Mouse (Mus musculus) stomach, embryonic 14.5 days (tissue): ENCODE results near the gene Sh2d1b1. TPM values are rescaled to one million over a fixed set of nuclear protein-coding genes. Genes with fewer than 3 reads are reported as not detected.

Experiments used
- ATAC-seq: fragments of 200-750 bp; cut with Nextera tagmentation; 2 replicates; pipeline ENCODE4 v1.8.0; 2017; ENCODE audit warnings: low read depth, moderate TSS enrichment; ENCODE audit not compliant: insufficient number of reproducible peaks, insufficient read depth, low FRiP score
- H3K27ac ChIP-seq: fragments of 300-500 bp; sonication (generic); 2 replicates; pipeline ENCODE4 v1.5.1; 2014; ENCODE audit warnings: mild to moderate bottlenecking, low read length, moderate library complexity, mixed read lengths
- H3K27me3 ChIP-seq: fragments of 300-500 bp; sonication (generic); 2 replicates; pipeline ENCODE4 v1.6.1; 2014; ENCODE audit warnings: low read length, control low read depth, mixed read lengths; ENCODE audit not compliant: control insufficient read depth, insufficient read depth
- H3K36me3 ChIP-seq: fragments of 300-500 bp; sonication (generic); 2 replicates; pipeline ENCODE4 v1.6.1; 2014; ENCODE audit warnings: mild to moderate bottlenecking, control low read depth, low read length, moderate library complexity, mixed read lengths; ENCODE audit not compliant: control insufficient read depth, insufficient read depth
- H3K4me1 ChIP-seq: fragments of 300-500 bp; sonication (generic); 2 replicates; pipeline ENCODE4 v1.6.1; 2014; ENCODE audit warnings: low read length, control low read depth, mixed read lengths; ENCODE audit not compliant: control insufficient read depth, insufficient read depth
- H3K4me2 ChIP-seq: fragments of 300-500 bp; sonication (generic); replicated peaks from 2 replicates; pipeline ENCODE4 v1.6.1; 2014; ENCODE audit warnings: low read depth, low read length, control low read depth
- H3K4me3 ChIP-seq: fragments of 300-500 bp; sonication (generic); 2 replicates; pipeline ENCODE4 v1.5.1; 2014; ENCODE audit warnings: low read depth, low read length, control low read depth
- H3K9ac ChIP-seq: fragments of 300-500 bp; sonication (generic); replicated peaks from 2 replicates; pipeline ENCODE4 v1.6.1; 2014; ENCODE audit warnings: low read depth, mild to moderate bottlenecking, control low read depth, low read length, moderate library complexity, mixed read lengths
- H3K9me3 ChIP-seq: fragments of 300-500 bp; sonication (generic); 2 replicates; pipeline ENCODE4 v1.6.1; 2016; ENCODE audit warnings: low read depth, low read length, control low read depth; ENCODE audit not compliant: control insufficient read depth
- WGBS: fragments of 180-500 bp; shearing (Covaris S2); extraction: QIAGEN DNeasy Blood & Tissue Kit; methylation state at CpG from one replicate; pipeline ENCODE4 v1.1.7; 2014; 5-methylcytosine and 5-hydroxymethylcytosine counted together
- polyA plus RNA-seq: library from polyadenylated mRNA; unstranded; fragments of >200 nt; fragmentation: Nextera tagmentation; extraction: Ambion mirVana; gene quantifications from 2 replicates; pipeline ENCODE4 v1.2.1, GENCODE M21; 2014

Sh2d1b1 gene
- polyA plus RNA-seq, 1 experiment from 2014 or later, result 0.22 TPM

DNA sequence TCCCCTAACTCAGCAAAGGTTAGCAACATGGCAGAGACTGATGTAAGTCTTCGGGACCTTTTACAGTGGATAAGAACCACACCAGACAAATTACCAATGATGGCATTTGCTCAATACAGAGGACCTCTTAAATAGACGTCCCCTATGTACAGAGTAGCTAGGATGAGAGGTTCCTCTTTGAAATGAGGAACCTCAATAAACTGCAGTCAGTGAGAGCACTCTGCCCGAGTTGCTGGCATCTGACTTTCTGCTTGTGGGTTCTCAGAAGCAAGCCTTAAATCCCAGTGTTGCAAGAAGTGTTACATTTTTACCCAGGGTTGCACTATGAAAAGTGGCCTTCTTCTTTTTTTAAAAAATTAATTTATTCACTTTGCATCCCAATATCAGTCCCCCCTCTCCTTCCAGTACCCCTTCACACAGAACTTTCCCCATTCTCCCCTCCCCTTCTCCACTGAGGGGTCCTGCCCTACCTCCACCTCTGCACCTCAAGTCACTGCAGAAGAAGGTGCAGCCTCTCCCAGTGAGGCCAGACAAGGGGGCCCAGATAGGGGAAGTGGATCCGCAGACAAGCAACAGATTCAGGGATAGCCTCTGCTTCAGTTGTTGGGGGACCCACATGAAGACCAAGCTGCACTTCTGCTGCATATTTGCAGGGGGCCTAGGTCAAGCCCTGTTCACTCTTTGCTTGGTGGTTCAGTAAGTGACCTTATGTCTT, 5.5 kb downstream of the Sh2d1b1 start:
- no peaks in the 10 kb centered on the region for H3K36me3 ChIP-seq
- no peak overlapping the region for H3K27ac ChIP-seq
- no peaks in the 10 kb centered on the region for H3K9me3 ChIP-seq
- 72% methylated on average over 4 of the region's 4 CpGs for WGBS
- no peak for ATAC-seq
- H3K4me2 ChIP-seq, result no peak overlapping the region
- no peak overlapping the region for H3K9ac ChIP-seq
- H3K4me1 ChIP-seq, result no peaks in the 10 kb centered on the region
- H3K4me3 ChIP-seq, result no peak overlapping the region
- H3K27me3 ChIP-seq, result no peaks in the 10 kb centered on the region

DNA sequence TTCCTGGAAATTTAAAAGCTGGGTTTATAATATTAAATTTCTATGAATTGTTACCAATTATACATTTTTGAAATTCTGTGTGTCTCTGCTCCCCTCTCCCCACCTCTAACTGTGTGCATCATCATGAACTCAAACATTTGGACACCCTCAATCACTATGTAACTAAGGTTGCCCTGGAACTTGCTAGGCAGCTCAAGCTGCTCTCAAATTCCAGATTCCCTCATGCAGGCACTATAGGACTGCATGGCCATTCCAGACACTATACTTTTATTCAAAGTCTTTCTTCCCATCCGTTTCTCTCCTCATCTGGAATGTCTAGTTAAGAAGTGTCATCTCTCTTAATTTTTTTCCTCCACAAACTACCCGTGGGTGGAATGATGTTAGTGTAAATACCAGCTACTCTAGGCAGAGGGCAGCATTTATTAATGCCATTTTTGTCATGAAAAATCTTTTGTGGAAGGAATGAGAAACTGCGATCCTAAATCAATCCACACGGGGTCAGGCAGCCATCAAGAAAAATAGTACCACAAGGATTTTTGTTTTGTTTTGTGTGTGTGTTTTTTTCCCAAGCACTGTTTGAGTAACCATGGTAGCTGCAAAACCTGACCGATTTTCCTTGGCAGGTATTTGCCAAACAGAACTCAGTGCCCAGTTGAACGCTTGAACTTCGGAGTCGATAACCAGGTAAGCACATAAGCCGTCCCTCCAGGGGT, 15.3 kb downstream of the Sh2d1b1 start:
- Histone ChIP-seq H3K4me3 (no peak overlapping the region), H3K27me3 (no peaks in the 10 kb centered on the region), H3K9me3 (no peaks in the 10 kb centered on the region), H3K4me2 (no peak overlapping the region), H3K4me1 (no peaks in the 10 kb centered on the region), H3K36me3 (no peaks in the 10 kb centered on the region), H3K9ac (no peak overlapping the region), H3K27ac (no peak overlapping the region)
- WGBS, result 32% methylated on average over 9 of the region's 9 CpGs
- ATAC-seq, result no peak

- 81% methylated on average over 5 of the region's 5 CpGs for whole genome bisulfite sequencing
- H3K9me3 ChIP-seq, result no peaks in the 10 kb centered on the region
- H3K27ac ChIP-seq, result no peak overlapping the region
- H3K4me3 ChIP-seq, result no peak overlapping the region
- no peak overlapping the region for H3K4me2 ChIP-seq
- ATAC-seq, result no peak
- no peaks in the 10 kb centered on the region for H3K4me1 ChIP-seq
- H3K36me3 ChIP-seq, result no peaks in the 10 kb centered on the region
- H3K9ac ChIP-seq, result no peak overlapping the region
- no peaks in the 10 kb centered on the region for H3K27me3 ChIP-seq
Observed at GRCm38 (mm10) chr1:170293257-170293656, 16.1 kb downstream of the Sh2d1b1 start.

- ATAC-seq, result no peak
- Histone ChIP-seq H3K27me3 (no peaks in the 10 kb centered on the region), H3K9me3 (no peaks in the 10 kb centered on the region), H3K4me3 (no peak overlapping the region), H3K4me1 (no peaks in the 10 kb centered on the region), H3K36me3 (no peaks in the 10 kb centered on the region), H3K9ac (no peak overlapping the region), H3K27ac (no peak overlapping the region), H3K4me2 (no peak overlapping the region)
- WGBS, result 70% methylated on average over 15 of the region's 15 CpGs
Observed at GRCm38 (mm10) chr1:170294786-170295570, 17.9 kb downstream of the Sh2d1b1 start.

DNA sequence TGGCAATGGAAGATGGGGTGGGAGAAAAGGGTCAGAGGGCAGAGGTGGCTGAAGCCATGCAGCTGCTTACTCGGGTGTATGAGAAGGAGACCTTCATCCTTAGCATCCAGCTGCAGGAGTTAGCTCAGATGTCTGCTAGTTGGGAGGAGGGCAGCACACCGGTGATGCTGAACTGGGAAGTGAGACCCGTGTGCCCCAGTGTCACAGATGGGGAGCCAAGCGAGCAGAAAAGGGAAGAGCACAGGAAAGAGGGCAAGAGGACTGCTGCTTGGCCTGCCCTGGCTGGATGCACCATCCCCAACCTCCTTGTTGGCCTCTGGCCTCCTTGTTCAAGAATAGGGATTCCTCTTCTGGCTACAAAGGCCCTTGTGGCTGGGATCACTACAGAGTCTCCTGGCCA, 22.4 kb downstream of the Sh2d1b1 start:
- 72% methylated on average over 4 of the region's 4 CpGs for WGBS
- no peak overlapping the region for H3K4me3 ChIP-seq
- ATAC-seq, result no peak
- H3K27ac ChIP-seq, result no peak overlapping the region
- no peaks in the 10 kb centered on the region for H3K36me3 ChIP-seq
- no peaks in the 10 kb centered on the region for H3K27me3 ChIP-seq
- H3K9me3 ChIP-seq, result no peaks in the 10 kb centered on the region
- H3K4me2 ChIP-seq, result no peak overlapping the region
- no peaks in the 10 kb centered on the region for H3K4me1 ChIP-seq
- no peak overlapping the region for H3K9ac ChIP-seq

- Histone ChIP-seq H3K4me1 (no peaks in the 10 kb centered on the region), H3K4me3 (no peak overlapping the region), H3K4me2 (no peak overlapping the region), H3K27ac (no peak overlapping the region), H3K27me3 (no peaks in the 10 kb centered on the region), H3K9me3 (no peaks in the 10 kb centered on the region), H3K9ac (no peak overlapping the region), H3K36me3 (no peaks in the 10 kb centered on the region)
- no peak for ATAC-seq
- WGBS, result 91% methylated on average over 9 of the region's 9 CpGs
Observed at GRCm38 (mm10) chr1:170301686-170302085, 24.6 kb downstream of the Sh2d1b1 start.

GRCm38 (mm10) chr1:170302456-170302855, 25.3 kb downstream of the Sh2d1b1 start:
- no peak overlapping the region for H3K4me2 ChIP-seq
- H3K27me3 ChIP-seq, result no peaks in the 10 kb centered on the region
- no peak overlapping the region for H3K4me3 ChIP-seq
- ATAC-seq, result no peak
- H3K9me3 ChIP-seq, result no peaks in the 10 kb centered on the region
- no peaks in the 10 kb centered on the region for H3K36me3 ChIP-seq
- H3K4me1 ChIP-seq, result no peaks in the 10 kb centered on the region
- H3K9ac ChIP-seq, result no peak overlapping the region
- H3K27ac ChIP-seq, result no peak overlapping the region
- WGBS, result 82% methylated on average over 6 of the region's 6 CpGs

GRCm38 (mm10) chr1:170303103-170303502, 26.0 kb downstream of the Sh2d1b1 start:
- H3K27ac ChIP-seq, result no peak overlapping the region
- no peaks in the 10 kb centered on the region for H3K9me3 ChIP-seq
- H3K27me3 ChIP-seq, result no peaks in the 10 kb centered on the region
- no peaks in the 10 kb centered on the region for H3K4me1 ChIP-seq
- ATAC-seq, result no peak
- H3K4me2 ChIP-seq, result no peak overlapping the region
- 79% methylated on average over 6 of the region's 6 CpGs for WGBS
- H3K9ac ChIP-seq, result no peak overlapping the region
- no peak overlapping the region for H3K4me3 ChIP-seq
- no peaks in the 10 kb centered on the region for H3K36me3 ChIP-seq
